In the genomic region with DNA sequence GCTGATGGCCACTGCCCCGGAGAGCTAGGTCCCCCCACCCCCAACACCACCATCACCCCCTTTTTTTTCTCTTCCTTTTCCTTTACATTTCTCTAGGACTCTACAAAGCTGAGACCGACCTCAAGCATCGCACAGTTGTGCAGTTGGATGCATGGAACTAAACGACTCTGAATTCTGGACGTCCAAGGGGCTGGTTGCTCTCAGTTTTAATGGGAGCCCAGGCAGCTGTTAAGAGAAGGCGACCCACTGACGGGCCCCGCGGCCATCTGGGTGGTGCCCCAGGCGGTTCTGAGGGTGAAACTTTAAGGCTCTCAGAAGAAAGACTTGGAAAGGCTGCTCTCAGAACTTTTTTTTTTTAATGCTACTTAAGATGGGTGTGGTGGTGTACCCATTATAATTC, we compare ENCODE assay signal across 9 mouse cellular contexts. TPM values are rescaled to one million over a fixed set of nuclear protein-coding genes. Genes with fewer than 3 reads are reported as not detected.
DNase-seq lines count a peak whose midpoint lies in the region; ATAC-seq lines count a peak whose summit lies in the region.
"Had no signal": no experiment of that assay in that cellular context is flagged by ENCODE, and none has a peak within 500 bp of the region (broad histone marks: within the 10 kb centered on the region; RNA-seq: fewer than 3 reads in every experiment).

No protein-coding gene starts in this region.

- 2% methylated on average over 10 of the region's 10 CpGs for WGBS in hindbrain, embryonic 14.5 days
- WGBS in midbrain, embryonic 12.5 days: under 1% methylated on average over 10 of the region's 10 CpGs

- H3K27me3 ChIP-seq in hindbrain, embryonic 14.5 days (ENCODE audit: control insufficient read depth, insufficient read depth, low read length): peaks cover 33% of the 10 kb centered on the region
- peaks cover 46% of the 10 kb centered on the region for H3K27me3 ChIP-seq in midbrain, embryonic 12.5 days

- peak overlapping the region; percentile 69 for H3K4me2 ChIP-seq in hindbrain, embryonic 14.5 days (replicated peaks)
- peak overlapping the region; percentile 90 for H3K4me2 ChIP-seq in midbrain, embryonic 12.5 days (replicated peaks)

- H3K9me3 ChIP-seq in hindbrain, embryonic 14.5 days (ENCODE audit: control insufficient read depth, low read length): no peaks in the 10 kb centered on the region
- H3K9me3 ChIP-seq in midbrain, embryonic 12.5 days: no peaks in the 10 kb centered on the region

- DNase-seq in embryo, embryonic 10.5 days (ENCODE audit: low spot score): peak; percentile 56
- no peak for DNase-seq in embryo, embryonic 10 days (ENCODE audit: low spot score)
- DNase-seq in ZHBTc4 (ENCODE audit: low read depth, low spot score): peak; percentile 89
- no peak for DNase-seq in hindbrain, embryonic 14.5 days (ENCODE audit: low spot score)
- DNase-seq in adrenal gland, postnatal 25 days: no peak
- DNase-seq in testis, postnatal 10 days (ENCODE audit: low spot score): no peak

- no peak overlapping the region for H3K27ac ChIP-seq in hindbrain, embryonic 14.5 days
- no peak overlapping the region for H3K27ac ChIP-seq in midbrain, embryonic 12.5 days (replicated peaks)

- no peaks in the 10 kb centered on the region for H3K36me3 ChIP-seq in hindbrain, embryonic 14.5 days (replicated peaks; ENCODE audit: control insufficient read depth, insufficient read depth)
- H3K36me3 ChIP-seq in midbrain, embryonic 12.5 days: no peaks in the 10 kb centered on the region

- no peak for ATAC-seq in hindbrain, embryonic 14.5 days (ENCODE audit: low FRiP score)
- ATAC-seq in midbrain, embryonic 12.5 days (ENCODE audit: low FRiP score, low read depth): no peak
- no peak for ATAC-seq in granulocyte monocyte progenitor cell, adult 5-6 weeks (replicated peaks; ENCODE audit: poor library complexity, severe bottlenecking)

- H3K4me1 ChIP-seq in hindbrain, embryonic 14.5 days (replicated peaks; ENCODE audit: control insufficient read depth, insufficient read depth, low read length): peaks cover 26% of the 10 kb centered on the region; the same call in 1 of the 2 replicates
- H3K4me1 ChIP-seq in midbrain, embryonic 12.5 days: peaks cover 39% of the 10 kb centered on the region

- peak overlapping the region; percentile 67 for H3K4me3 ChIP-seq in hindbrain, embryonic 14.5 days (replicated peaks; ENCODE audit: low read length)
- H3K4me3 ChIP-seq in midbrain, embryonic 12.5 days: peak overlapping the region; percentile 63

- peak overlapping the region; percentile 73 for H3K9ac ChIP-seq in hindbrain, embryonic 14.5 days
- H3K9ac ChIP-seq in midbrain, embryonic 12.5 days (replicated peaks): no peak overlapping the region

RNA-seq across cellular contexts. Expression of a gene that starts 0.5 kb away (rescaled TPM):
- 0.29 and 0.31 TPM in 2 replicates for polyA plus RNA-seq in hindbrain, embryonic 14.5 days (2014; fragmentation: Nextera tagmentation; extraction: Ambion mirVana)
- polyA plus RNA-seq in midbrain, embryonic 12.5 days (2016; fragmentation: Nextera tagmentation; extraction: Ambion mirVana): 0.61 and 0.80 TPM in 2 replicates
- not detected in 2 replicates for total RNA-seq in granulocyte monocyte progenitor cell, adult 5-6 weeks (2014; fragmentation: Nextera tagmentation)
- total RNA-seq in granulocyte monocyte progenitor cell, adult 5-6 weeks (2017): not detected in 2 replicates
- 0.06 TPM in 1 of 2 replicates, not detected in the other for total RNA-seq in adrenal gland, postnatal 25 days (2021)
- polyA plus RNA-seq: erythroblast, embryonic 14.5 days had no signal

RNA-seq across cellular contexts. Expression of a gene that starts 49.2 kb away (rescaled TPM):
- not detected in 2 replicates for polyA plus RNA-seq in hindbrain, embryonic 14.5 days (2014; fragmentation: Nextera tagmentation; extraction: Ambion mirVana)
- 0.43 and 0.45 TPM in 2 replicates for polyA plus RNA-seq in midbrain, embryonic 12.5 days (2016; fragmentation: Nextera tagmentation; extraction: Ambion mirVana)
- total RNA-seq in granulocyte monocyte progenitor cell, adult 5-6 weeks (2014; fragmentation: Nextera tagmentation): not detected in 2 replicates
- total RNA-seq in granulocyte monocyte progenitor cell, adult 5-6 weeks (2017): not detected in 2 replicates
- not detected in 2 replicates for total RNA-seq in adrenal gland, postnatal 25 days (2021)
- polyA plus RNA-seq: erythroblast, embryonic 14.5 days had no signal

RNA-seq across cellular contexts. Expression of a gene that starts 60.0 kb away (rescaled TPM):
- not detected in 2 replicates for polyA plus RNA-seq in hindbrain, embryonic 14.5 days (2014; fragmentation: Nextera tagmentation; extraction: Ambion mirVana)
- not detected in 2 replicates for polyA plus RNA-seq in midbrain, embryonic 12.5 days (2016; fragmentation: Nextera tagmentation; extraction: Ambion mirVana)
- total RNA-seq in granulocyte monocyte progenitor cell, adult 5-6 weeks (2014; fragmentation: Nextera tagmentation): not detected in 2 replicates
- not detected in 2 replicates for total RNA-seq in granulocyte monocyte progenitor cell, adult 5-6 weeks (2017)
- not detected in 2 replicates for total RNA-seq in adrenal gland, postnatal 25 days (2021)
- polyA plus RNA-seq: erythroblast, embryonic 14.5 days had no signal

Comparison
In these comparisons a context has a peak if more than half of its experiments do, and no peak if none do; other contexts are left out.
1. DNase-seq: peak in embryo, embryonic 10.5 days (single experiment) and ZHBTc4 (single experiment); none in embryo, embryonic 10 days (single experiment), hindbrain, embryonic 14.5 days (single experiment), adrenal gland, postnatal 25 days (single experiment) and testis, postnatal 10 days (single experiment).